Mouse (Mus musculus): Measurements from ENCODE around the gene Defa25.
"Not testable (repeated sequence)": the region's sequence is repeated elsewhere in the genome, so short reads cannot be mapped to it uniquely, and the experiment has no call there.

The Defa25 gene

DNA sequence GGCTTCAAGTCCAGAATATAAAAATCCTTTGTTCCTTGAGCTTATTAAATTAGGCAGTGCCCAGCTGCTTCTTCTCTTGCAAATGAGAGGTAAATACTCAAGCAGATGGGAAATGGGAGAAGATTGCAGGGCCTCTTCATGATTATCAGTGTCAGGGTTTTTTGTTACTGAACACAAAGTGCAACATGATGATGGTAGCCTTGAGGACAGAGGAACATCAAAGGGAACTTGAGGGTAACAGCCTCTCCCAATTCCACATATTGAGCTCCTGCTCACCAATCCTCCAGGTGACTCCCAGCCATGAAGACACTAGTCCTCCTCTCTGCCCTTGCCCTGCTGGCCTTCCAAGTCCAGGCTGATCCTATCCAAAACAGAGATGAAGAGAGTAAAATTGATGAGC, at the start of gene Defa25:
Gene Defa25 (plus strand): TSS at position 301 of the 400 bp plus-strand sequence.
- POLR2A ChIA-PET, CTCF ChIA-PET: not testable (repeated sequence)

DNA sequence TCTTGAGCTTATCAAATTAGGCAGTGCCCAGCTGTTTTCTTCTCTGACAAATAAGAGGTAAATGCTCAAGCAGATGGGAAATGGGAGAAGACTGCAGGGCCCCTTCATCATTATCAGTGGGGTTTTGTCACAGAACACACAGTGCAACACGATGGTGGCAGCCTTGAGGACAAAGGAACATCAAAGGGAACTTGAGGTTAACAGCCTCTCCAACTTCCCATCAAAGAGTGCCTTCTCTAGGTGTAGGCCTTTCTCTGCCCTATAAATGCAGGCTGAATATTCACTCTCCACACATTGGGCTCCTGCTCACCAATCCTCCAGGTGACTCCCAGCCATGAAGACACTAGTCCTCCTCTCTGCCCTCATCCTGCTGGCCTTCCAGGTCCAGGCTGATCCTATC, 29.5 kb upstream of the Defa25 start, which contains the start of gene Defa23:
Gene Defa23 (plus strand): TSS at position 301 of the 400 bp plus-strand sequence.
- POLR2A ChIA-PET, CTCF ChIA-PET: not testable (repeated sequence)

DNA sequence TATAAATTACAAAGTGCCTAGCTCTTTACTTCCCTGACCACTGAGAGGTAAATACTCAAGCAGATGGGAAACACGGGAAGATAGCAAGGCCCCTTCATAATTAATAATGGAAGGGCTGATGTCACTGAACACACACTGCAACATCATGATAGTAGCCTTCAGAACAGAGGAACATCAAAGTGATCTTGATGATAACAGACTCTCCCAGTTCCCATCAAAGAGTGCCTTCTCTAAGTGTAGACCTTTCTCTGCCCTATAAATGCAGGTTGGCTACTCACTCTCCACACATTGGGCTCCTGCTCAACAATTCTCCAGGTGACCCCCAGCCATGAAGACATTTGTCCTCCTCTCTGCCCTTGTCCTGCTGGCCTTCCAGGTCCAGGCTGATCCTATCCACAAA, 19.5 kb upstream of the Defa25 start, which contains the start of gene Defa35:
Gene Defa35 (plus strand): TSS at position 301 of the 400 bp plus-strand sequence.
- CTCF ChIA-PET, POLR2A ChIA-PET: not testable (repeated sequence)

DNA sequence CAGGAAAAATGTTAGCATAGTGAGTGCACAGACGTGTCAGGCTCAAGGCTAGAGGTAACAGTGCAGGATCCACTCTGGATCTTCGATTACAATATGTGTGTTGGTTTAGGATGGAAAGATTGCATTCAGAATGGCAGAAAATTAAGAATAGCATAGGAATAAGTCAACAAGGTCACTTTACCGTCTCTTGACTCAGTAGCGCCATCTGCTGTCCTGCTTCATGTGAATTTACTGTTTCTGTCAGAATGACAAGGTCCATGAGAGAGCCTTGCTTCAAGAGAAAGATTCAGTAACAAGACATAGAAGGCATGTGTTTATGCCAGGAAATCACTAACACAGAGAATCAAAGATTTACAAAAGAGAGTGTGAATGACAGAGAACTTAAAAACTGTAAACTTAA, 8.9 kb downstream of the Defa25 start:
- ChIA-PET POLR2A (no interaction called here), CTCF (interaction anchor here in 1 of 4 experiments (0.6 kb wide), 1 partner anchor 85 kb away, joined by 3 read pairs; no protein-coding TSS in a partner anchor)

DNA sequence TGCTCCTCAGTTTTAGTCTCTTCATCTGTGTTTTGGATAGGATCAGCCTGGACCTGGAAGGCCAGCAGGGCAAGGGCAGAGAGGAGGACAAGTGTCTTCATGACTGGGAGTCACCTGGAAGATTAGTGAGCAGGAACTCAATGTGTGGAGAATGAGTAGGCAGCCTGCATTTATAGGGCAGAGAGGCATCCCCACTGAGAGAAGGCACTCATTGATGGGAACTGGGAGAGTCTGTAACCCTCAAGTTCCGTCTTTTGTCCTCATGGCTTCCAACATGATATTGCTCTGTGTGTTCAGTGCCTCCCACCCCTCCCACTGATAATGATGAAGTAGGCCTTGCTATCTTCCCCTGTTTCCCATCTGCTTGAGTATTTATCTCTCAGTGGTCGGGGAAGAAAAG, 11.7 kb downstream of the Defa25 start, which contains the start of gene Gm14851:
Gene Gm14851 (minus strand): TSS at position 101 of the 400 bp plus-strand sequence.
- POLR2A ChIA-PET, CTCF ChIA-PET: not testable (repeated sequence)

DNA sequence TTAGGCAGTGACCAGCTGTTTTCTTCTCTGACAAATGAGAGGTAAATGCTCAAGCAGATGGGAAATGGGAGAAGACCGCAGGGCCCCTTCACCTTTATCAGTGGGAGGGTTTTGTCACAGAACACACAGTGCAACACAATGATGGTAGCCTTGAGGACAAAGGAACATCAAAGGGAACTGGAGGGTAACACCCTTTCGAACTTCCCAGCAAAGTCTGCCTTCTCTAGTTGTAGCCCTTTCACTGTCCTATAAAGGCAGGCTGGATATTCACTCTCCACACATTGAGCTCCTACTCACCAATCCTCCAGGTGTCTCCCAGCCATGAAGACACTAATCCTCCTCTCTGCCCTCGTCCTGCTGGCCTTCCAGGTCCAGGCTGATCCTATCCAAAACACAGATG, 50.1 kb downstream of the Defa25 start, which contains the start of gene Defa30:
Gene Defa30 (plus strand): TSS at position 301 of the 400 bp plus-strand sequence.
- CTCF ChIA-PET, POLR2A ChIA-PET: not testable (repeated sequence)
